Mouse (Mus musculus): ENCODE data around the gene Crygd.

- TF ChIP-seq HCFC1 (IDR thresholded peaks at IDR 0.05; ENCODE audit: low read depth, low read length) (no peak), CTCF (conservative IDR thresholded peaks at IDR 0.05 in 1 of 2, IDR thresholded peaks at IDR 0.05 in 1 of 2; ENCODE audit: low read depth in 2 of 2, low read length in 2 of 2) (no peak), EP300 (IDR thresholded peaks at IDR 0.05; ENCODE audit: low read length) (no peak), UBTF (IDR thresholded peaks at IDR 0.05; ENCODE audit: low read depth, low read length) (no peak), MEF2A (IDR thresholded peaks at IDR 0.05; ENCODE audit: borderline replicate concordance, low read depth, low read length) (no peak), RCOR1 (conservative IDR thresholded peaks at IDR 0.05; ENCODE audit: low read depth, low read length) (no peak)
These were observed 35.0 kb downstream of the Crygd start for GRCm38 (mm10) chr1:65028206-65028605.
